Mouse (Mus musculus): ENCODE measurements around the gene Spa17. TPM values are rescaled to one million over a fixed set of nuclear protein-coding genes. Genes with fewer than 3 reads are reported as not detected.

Spa17 gene
- polyA plus RNA-seq, 1 experiment from 2014 or later, result 7.7 TPM

DNA sequence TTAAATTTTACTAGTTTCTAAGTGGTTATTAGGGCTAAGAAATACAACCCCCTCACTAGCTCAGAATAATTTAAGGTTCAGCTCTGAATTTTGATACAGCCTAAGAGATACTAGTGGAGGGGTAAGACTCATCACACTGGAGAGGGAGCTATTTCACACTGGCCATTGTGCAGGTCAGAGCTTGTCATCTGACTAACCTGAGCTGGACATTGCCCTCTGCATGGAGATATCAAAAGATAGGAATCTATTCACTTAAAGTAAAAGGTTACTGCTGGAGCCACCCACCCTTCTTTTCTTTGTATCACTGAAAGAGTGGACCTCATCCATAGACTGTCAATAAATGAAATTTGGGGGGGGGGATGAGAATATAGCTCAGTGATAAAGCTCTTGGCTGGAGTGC is 794 bp upstream of the Spa17 start:
- no peak overlapping the region for H3K9ac ChIP-seq (replicated peaks)
- H3K27ac ChIP-seq (replicated peaks), result peak overlapping the region; percentile 91; the same call in 1 of the 2 replicates
- peak overlapping the region; percentile 81; the same call in 1 of the 2 replicates for H3K4me3 ChIP-seq
- H3K9me3 ChIP-seq, result no peaks in the 10 kb centered on the region
- H3K4me1 ChIP-seq, result peaks cover 22% of the 10 kb centered on the region
- peak; percentile 19; the same call in 1 of the 2 replicates for ATAC-seq (replicated peaks)
- no peaks in the 10 kb centered on the region for H3K27me3 ChIP-seq
- no peaks in the 10 kb centered on the region for H3K36me3 ChIP-seq
- peak overlapping the region; percentile 85; the same call in 1 of the 2 replicates for H3K4me2 ChIP-seq (replicated peaks)

DNA sequence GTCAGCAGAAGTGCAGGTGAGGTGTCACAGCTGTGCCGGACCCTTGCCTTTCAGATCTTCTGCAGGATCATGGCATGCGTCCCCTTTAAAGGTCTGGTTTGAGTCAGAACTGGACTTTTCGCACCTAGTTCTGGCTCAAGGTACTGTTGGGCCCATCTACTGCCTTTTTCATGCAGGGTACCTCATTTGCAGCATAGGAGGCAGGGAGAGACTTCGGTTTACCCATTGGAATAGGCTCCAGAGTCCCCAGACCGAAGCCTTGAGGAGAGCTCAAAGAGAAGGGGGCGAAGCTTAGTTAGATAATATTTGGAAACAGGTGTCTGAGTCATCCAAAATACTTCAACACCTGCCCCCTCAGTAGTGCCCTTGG is 374 bp upstream of the Spa17 start:
- Histone ChIP-seq H3K4me1 (peaks cover 22% of the 10 kb centered on the region), H3K27me3 (no peaks in the 10 kb centered on the region), H3K9me3 (no peaks in the 10 kb centered on the region), H3K36me3 (no peaks in the 10 kb centered on the region), H3K4me3 (peak overlapping the region; percentile 81), H3K4me2 (replicated peaks) (peak overlapping the region; percentile 85), H3K27ac (replicated peaks) (peak overlapping the region; percentile 91), H3K9ac (replicated peaks) (peak overlapping the region; percentile 89)
- 24% methylated on average over 6 of the region's 6 CpGs for WGBS
- ATAC-seq (replicated peaks), result peak; percentile 72

- 76% methylated on average over 4 of the region's 4 CpGs for WGBS
- Histone ChIP-seq H3K4me2 (replicated peaks) (no peak overlapping the region), H3K9me3 (no peaks in the 10 kb centered on the region), H3K9ac (replicated peaks) (no peak overlapping the region), H3K27ac (replicated peaks) (no peak overlapping the region), H3K4me1 (peaks cover 16% of the 10 kb centered on the region), H3K4me3 (no peak overlapping the region), H3K27me3 (no peaks in the 10 kb centered on the region), H3K36me3 (no peaks in the 10 kb centered on the region)
- ATAC-seq (replicated peaks), result no peak
These were observed 4.0 kb downstream of the Spa17 start for GRCm38 (mm10) chr9:37609558-37609957.

- Histone ChIP-seq H3K9me3 (no peaks in the 10 kb centered on the region), H3K27ac (replicated peaks) (no peak overlapping the region), H3K4me2 (replicated peaks) (no peak overlapping the region), H3K27me3 (no peaks in the 10 kb centered on the region), H3K4me1 (no peaks in the 10 kb centered on the region), H3K9ac (replicated peaks) (no peak overlapping the region), H3K4me3 (no peak overlapping the region), H3K36me3 (no peaks in the 10 kb centered on the region)
- no peak for ATAC-seq (replicated peaks)
- WGBS, result 96% methylated on average over 3 of the region's 3 CpGs
These were observed 8.4 kb downstream of the Spa17 start for GRCm38 (mm10) chr9:37605089-37605488.

GRCm38 (mm10) chr9:37600538-37601205 is 12.8 kb downstream of the Spa17 start:
- no peak for ATAC-seq (replicated peaks)
- WGBS, result 95% methylated on average over 2 of the region's 2 CpGs
- H3K4me2 ChIP-seq (replicated peaks), result no peak overlapping the region

GRCm38 (mm10) chr9:37598637-37599036 is 14.9 kb downstream of the Spa17 start:
- Histone ChIP-seq H3K4me3 (no peak overlapping the region), H3K9ac (replicated peaks) (no peak overlapping the region), H3K36me3 (no peaks in the 10 kb centered on the region), H3K9me3 (no peaks in the 10 kb centered on the region), H3K4me2 (replicated peaks) (no peak overlapping the region), H3K4me1 (no peaks in the 10 kb centered on the region), H3K27me3 (no peaks in the 10 kb centered on the region), H3K27ac (replicated peaks) (no peak overlapping the region)
- 95% methylated on average over 2 of the region's 2 CpGs for WGBS
- ATAC-seq (replicated peaks), result no peak

More at GRCm38 (mm10) chr9:37600538-37601205, 12.8 kb downstream of the Spa17 start:
- H3K27me3 ChIP-seq, result no peaks in the 10 kb centered on the region
- H3K9me3 ChIP-seq, result no peaks in the 10 kb centered on the region
- H3K9ac ChIP-seq (replicated peaks), result no peak overlapping the region
- H3K36me3 ChIP-seq, result no peaks in the 10 kb centered on the region
- H3K4me1 ChIP-seq, result no peaks in the 10 kb centered on the region
- H3K4me3 ChIP-seq, result no peak overlapping the region
- no peak overlapping the region for H3K27ac ChIP-seq (replicated peaks)

- ATAC-seq (replicated peaks), result no peak
- no peaks in the 10 kb centered on the region for H3K4me1 ChIP-seq
- H3K27me3 ChIP-seq, result no peaks in the 10 kb centered on the region
- H3K36me3 ChIP-seq, result no peaks in the 10 kb centered on the region
- no peaks in the 10 kb centered on the region for H3K9me3 ChIP-seq
- H3K4me2 ChIP-seq (replicated peaks), result no peak overlapping the region
- 92% methylated on average over 1 of the region's 1 CpGs for WGBS
- H3K27ac ChIP-seq (replicated peaks), result no peak overlapping the region
- no peak overlapping the region for H3K4me3 ChIP-seq
- H3K9ac ChIP-seq (replicated peaks), result no peak overlapping the region
These were observed 18.0 kb downstream of the Spa17 start for GRCm38 (mm10) chr9:37595570-37595969.

DNA sequence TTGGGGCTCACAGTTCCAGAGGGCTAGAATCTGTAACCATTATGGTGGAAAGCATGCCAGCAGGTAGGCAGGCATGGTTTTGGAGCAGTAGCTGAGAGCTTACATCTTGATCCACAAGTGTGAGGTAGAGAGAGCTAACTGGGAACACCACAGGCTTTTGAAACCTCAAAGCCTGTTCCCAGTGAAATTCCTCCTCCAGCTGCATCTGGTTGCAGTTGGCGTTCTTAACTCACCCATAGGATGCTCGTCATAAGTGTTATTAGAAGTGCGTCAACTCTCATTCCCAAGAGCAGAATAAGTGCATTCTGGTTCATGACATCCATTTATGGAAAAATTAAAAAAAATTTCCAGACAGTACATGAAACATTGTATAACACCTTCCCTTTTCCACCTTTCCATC is 19.8 kb downstream of the Spa17 start:
- Histone ChIP-seq H3K4me1 (no peaks in the 10 kb centered on the region), H3K36me3 (no peaks in the 10 kb centered on the region), H3K4me2 (replicated peaks) (no peak overlapping the region), H3K9me3 (no peaks in the 10 kb centered on the region), H3K9ac (replicated peaks) (no peak overlapping the region), H3K4me3 (no peak overlapping the region), H3K27me3 (no peaks in the 10 kb centered on the region), H3K27ac (replicated peaks) (no peak overlapping the region)
- 86% methylated on average over 3 of the region's 3 CpGs for WGBS
- no peak for ATAC-seq (replicated peaks)

- Histone ChIP-seq H3K4me2 (replicated peaks) (no peak overlapping the region), H3K27ac (replicated peaks) (no peak overlapping the region), H3K9me3 (no peaks in the 10 kb centered on the region), H3K9ac (replicated peaks) (no peak overlapping the region), H3K4me3 (no peak overlapping the region), H3K27me3 (no peaks in the 10 kb centered on the region), H3K4me1 (no peaks in the 10 kb centered on the region), H3K36me3 (no peaks in the 10 kb centered on the region)
- ATAC-seq (replicated peaks), result no peak
- 62% methylated on average over 6 of the region's 6 CpGs for WGBS
These were observed 20.9 kb downstream of the Spa17 start for GRCm38 (mm10) chr9:37592633-37593032.

DNA sequence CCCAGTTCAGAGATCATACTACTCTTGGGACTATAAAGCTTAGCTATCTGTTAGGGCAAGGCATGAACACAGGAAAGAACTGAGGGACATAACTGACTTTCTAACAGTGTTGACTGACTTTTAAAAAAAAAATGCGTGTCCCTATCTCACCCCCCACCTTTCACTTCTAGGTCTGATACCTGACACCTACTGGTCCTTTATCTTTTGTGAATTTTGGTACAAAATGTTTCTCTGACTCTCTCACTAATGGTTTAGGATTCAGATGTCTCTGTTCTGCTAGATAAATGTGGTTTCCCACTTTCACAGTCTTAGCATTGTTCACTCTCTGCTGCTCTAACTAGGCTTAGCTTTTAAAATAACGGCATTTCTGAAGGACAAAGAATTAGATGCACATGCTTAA is 21.5 kb downstream of the Spa17 start:
- Histone ChIP-seq H3K27ac (replicated peaks) (no peak overlapping the region), H3K9me3 (no peaks in the 10 kb centered on the region), H3K4me1 (no peaks in the 10 kb centered on the region), H3K9ac (replicated peaks) (no peak overlapping the region), H3K4me3 (no peak overlapping the region), H3K27me3 (no peaks in the 10 kb centered on the region), H3K4me2 (replicated peaks) (no peak overlapping the region), H3K36me3 (no peaks in the 10 kb centered on the region)
- 70% methylated on average over 2 of the region's 2 CpGs for WGBS
- ATAC-seq (replicated peaks), result no peak

- 93% methylated on average over 4 of the region's 4 CpGs for WGBS
- Histone ChIP-seq H3K27ac (replicated peaks) (no peak overlapping the region), H3K9me3 (no peaks in the 10 kb centered on the region), H3K4me2 (replicated peaks) (no peak overlapping the region), H3K9ac (replicated peaks) (no peak overlapping the region), H3K4me3 (no peak overlapping the region), H3K36me3 (no peaks in the 10 kb centered on the region), H3K4me1 (no peaks in the 10 kb centered on the region), H3K27me3 (no peaks in the 10 kb centered on the region)
- no peak for ATAC-seq (replicated peaks)
These were observed 23.1 kb downstream of the Spa17 start for GRCm38 (mm10) chr9:37590381-37590780.

DNA sequence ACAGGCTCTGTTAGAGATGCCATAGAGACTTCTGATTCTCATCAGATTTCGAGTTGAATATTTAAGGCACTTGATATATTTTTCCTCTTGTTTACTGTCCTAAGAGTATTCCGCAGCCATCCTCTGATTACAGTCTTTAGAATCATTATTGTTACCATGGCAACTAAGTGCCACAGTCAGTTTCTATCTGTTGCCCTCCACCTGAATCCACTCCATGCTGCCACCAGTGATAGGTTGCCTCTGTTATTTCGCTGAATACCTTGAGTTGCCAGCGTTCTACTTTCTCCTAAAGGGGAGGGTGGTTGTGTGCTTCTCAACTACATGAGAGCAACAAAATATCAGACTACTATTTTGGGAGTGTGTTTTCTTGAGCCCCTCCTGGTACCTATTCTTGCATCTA is 26.8 kb downstream of the Spa17 start:
- H3K4me3 ChIP-seq, result no peak overlapping the region
- 67% methylated on average over 4 of the region's 4 CpGs for WGBS
- no peaks in the 10 kb centered on the region for H3K27me3 ChIP-seq
- ATAC-seq (replicated peaks), result peak; percentile 58; the same call in 1 of the 2 replicates
- 0 out of 2 replicates have a peak overlapping the region, but pooled peaks have one; percentile 12 for H3K27ac ChIP-seq (replicated peaks)
- no peaks in the 10 kb centered on the region for H3K9me3 ChIP-seq
- no peak overlapping the region for H3K9ac ChIP-seq (replicated peaks)
- no peaks in the 10 kb centered on the region for H3K4me1 ChIP-seq
- H3K4me2 ChIP-seq (replicated peaks), result no peak overlapping the region
- H3K36me3 ChIP-seq, result no peaks in the 10 kb centered on the region

- Histone ChIP-seq H3K4me2 (replicated peaks) (no peak overlapping the region), H3K36me3 (no peaks in the 10 kb centered on the region), H3K4me1 (no peaks in the 10 kb centered on the region), H3K9me3 (no peaks in the 10 kb centered on the region), H3K9ac (replicated peaks) (no peak overlapping the region), H3K27ac (replicated peaks) (no peak overlapping the region), H3K27me3 (no peaks in the 10 kb centered on the region), H3K4me3 (no peak overlapping the region)
- WGBS, result 89% methylated on average over 5 of the region's 5 CpGs
- ATAC-seq (replicated peaks), result no peak
These were observed 29.9 kb downstream of the Spa17 start for GRCm38 (mm10) chr9:37583594-37583993.
